Mouse (Mus musculus) heart, postnatal 14 days (tissue): ENCODE results near the gene Ing4. TPM values are rescaled to one million over a fixed set of nuclear protein-coding genes. Genes with fewer than 3 reads are reported as not detected.

ENCODE experiments used
- DNase-seq, 2 experiments: peaks; one replicate each; pipeline ENCODE4 v3.0.0; 2021 to 2022
- intact Hi-C: fragments of 180-260 bp; cut with DNase I; formaldehyde crosslinking; loops from one replicate; pipeline ENCODE4 v1.15.1; 2025
- microRNA-seq, 2 experiments: library from miRNA; unstranded; fragments of <30 nt; microRNA quantifications; one replicate each; pipeline ENCODE4 v1.2.0; 2021 to 2022
- total RNA-seq, 2 experiments: library from RNA; stranded (reverse); gene quantifications; 2 replicates each; pipeline ENCODE4 v1.2.3; 2021

Gene Ing4
- total RNA-seq, 2 experiments from 2014 or later = 40.6 to 41.9 TPM

DNA sequence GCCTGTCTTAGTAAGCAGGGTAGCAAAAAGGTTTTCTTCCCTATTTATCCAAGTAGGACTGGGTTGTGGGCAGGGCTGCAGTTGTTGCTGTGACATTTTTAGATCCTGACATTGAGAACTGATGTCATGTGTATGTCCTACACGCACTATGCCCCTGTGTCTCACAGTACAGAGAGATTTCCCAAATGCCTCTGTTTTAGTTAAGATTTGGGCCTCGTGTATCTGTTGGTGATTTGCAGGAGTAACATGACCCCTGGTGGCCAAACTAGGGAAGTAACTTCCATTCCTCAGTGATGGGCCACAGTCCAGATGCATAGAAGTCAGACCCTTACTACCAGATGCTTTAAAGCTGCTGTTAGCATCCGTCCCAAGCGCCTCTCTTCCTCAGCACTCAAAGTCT lies 44.9 kb downstream of the Ing4 start:
- peak; percentile 60 to 78 for DNase-seq
- intact Hi-C loops = loop anchor here (5.0 to 10.0 kb wide), 3 partner anchors 150 to 237 kb away; partner anchors contain the start of genes Gpr162 and Mlf2

DNA sequence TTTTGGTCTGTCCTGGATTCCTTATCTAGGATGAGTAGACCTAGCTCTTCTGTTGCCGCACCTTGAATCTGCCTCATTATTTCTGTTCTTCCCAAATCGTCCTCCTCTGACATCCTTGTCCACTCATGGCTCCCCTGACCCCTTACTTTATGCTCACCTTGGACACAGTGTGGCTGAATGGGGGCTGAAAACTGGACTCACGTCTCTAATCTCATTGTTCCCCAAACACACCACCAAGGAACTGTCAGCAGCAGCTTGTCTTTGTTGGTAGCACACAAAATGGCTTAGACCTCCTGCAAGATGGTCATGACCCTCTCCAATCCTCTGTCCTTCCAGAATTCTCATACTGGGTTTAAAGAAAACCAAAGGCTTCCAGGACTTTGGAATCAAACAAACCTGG lies 48.4 kb downstream of the Ing4 start:
- no peak for DNase-seq
- intact Hi-C loops = loop anchor here (10.0 kb wide), 1 partner anchor 153 kb away; the partner anchor contains the start of gene Mlf2

DNA sequence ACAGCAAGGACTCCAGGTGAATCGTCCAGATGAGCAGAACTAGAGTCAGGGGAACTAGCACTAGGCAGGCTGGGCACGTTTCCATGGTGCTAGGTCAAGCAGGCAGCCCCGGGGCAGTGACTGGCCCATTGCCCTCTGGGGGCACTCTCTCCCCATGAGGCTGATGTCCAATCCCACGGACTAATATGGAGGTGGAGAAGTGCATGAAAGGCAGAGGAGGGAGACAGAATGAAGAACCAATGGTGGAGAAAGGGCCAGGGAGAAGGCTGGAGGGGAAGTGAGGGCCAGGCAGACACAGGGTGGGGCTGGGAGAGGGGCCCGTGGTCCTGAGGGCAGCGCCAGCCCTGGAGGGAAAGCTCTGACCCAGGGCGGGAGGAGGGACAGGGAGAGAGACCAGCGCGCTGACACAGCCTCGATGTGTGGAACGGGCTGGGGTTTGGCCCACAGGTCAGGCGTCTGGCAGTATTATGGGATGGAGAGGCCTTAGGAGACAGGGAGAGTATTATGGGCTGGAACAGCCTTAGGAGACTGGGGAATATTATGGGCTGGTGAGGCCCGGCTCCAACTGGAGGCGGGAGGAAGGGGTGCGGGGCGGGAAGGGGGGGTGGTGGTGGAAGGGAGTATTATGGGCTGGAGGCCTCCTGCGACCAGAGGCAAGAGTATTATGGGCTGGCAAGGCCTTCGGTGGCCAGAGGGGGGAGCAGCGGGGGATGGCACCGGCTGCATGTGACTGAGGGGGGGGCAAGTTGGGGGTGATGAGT lies 49.2 kb downstream of the Ing4 start:
- intact Hi-C loops = loop anchor here (10.0 kb wide), 1 partner anchor 154 kb away; the partner anchor contains the start of gene Mlf2
- peak; percentile 72 to 74 for DNase-seq

DNA sequence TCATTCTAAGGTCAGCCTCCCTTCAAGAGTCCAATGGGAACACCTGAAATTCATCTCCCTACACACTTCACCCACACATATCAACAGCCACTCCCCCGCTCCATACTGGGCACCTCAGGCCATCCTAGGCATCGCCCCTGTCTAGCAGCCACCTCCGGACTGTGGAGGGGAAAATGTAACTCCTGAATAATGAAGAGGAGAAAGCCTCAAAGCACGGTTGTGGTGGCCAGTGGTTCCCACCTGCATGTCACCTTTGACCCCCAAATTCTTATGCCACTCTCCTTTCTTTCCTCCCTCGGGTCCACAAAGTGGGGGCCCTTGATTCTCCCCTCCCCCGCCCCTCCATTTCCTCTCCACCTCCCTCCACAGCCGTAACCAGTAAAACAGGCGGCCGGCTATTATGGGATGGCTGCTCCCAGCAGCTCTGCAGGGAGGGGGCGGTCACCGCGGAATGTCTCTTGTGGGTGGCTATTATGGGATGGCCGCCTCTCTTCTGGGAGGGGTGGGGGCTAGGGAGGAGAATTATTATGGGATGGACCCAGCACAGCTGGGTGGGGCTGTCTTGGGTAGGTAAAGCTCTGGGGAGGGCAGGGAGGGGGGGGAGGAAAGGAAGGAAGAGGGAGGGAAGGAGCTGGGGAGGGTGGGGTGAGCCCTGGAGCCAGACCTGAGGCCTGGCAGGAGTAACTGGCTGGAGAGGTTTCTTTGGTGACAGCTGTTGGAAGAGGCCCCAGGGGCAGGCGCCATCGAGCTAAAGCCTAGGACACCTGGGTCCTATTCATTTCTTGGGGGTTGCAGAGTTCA lies 50.2 kb downstream of the Ing4 start:
- intact Hi-C loops = loop anchor here (10.0 kb wide), 1 partner anchor 155 kb away; the partner anchor contains the start of gene Mlf2
- DNase-seq = peak; percentile 76 to 77

DNA sequence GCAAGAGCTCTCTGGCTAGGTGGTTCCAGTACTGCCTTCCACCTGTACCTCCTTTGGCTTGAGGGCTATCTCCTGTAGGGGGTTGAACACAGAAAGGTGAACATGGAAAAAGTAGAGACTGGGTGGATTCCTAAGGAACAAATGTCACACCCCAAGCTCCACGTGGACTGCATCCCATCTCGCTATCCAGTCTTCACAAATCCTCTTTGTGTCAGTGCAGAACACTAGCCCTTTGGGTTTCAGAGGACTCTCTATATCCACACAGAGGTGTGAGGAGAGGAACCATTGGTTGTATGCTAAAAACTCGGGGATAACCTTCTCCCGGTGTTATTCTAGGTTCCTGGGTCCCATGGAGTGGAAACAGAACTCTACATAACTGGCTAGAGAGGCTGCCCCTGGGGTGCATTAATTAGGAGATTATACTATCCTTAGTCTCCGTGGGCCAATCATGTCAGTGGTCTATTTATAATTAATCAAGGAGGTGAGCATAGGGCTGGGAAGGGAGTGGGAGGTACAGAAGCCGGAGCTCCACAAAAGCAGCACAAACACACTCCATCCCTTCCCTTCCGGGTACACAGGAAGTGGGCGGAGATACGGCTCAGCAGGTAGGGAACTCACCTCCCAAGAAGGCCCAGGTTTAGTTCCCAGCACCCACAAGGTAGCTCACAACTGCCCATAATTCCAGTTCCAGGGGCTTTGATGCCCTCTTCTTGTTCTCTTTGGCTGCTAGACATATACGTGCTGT lies 51.0 kb downstream of the Ing4 start:
- DNase-seq = no peak
- intact Hi-C loops = no loop called here

DNA sequence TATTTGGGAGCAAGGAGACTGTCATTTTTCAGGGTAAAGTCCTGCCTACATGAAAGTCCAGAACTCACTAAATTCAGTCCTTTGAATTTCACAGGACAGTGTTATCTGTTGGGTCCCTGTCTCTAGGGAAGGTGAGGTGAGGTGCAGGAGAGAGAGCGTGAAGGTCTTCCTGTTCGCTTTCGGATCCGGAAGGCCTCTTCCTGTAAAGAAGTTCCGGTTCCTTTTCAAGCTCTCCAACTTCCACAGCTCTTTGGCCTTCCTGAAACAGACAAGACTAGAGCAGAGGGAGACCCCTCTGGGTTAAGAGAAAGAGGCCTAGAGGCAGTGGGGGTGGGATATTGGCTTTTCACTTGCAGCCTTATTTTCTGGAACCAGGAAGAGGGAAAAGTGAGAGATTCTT lies 52.8 kb downstream of the Ing4 start:
- DNase-seq = no peak
- intact Hi-C loops = no loop called here

DNA sequence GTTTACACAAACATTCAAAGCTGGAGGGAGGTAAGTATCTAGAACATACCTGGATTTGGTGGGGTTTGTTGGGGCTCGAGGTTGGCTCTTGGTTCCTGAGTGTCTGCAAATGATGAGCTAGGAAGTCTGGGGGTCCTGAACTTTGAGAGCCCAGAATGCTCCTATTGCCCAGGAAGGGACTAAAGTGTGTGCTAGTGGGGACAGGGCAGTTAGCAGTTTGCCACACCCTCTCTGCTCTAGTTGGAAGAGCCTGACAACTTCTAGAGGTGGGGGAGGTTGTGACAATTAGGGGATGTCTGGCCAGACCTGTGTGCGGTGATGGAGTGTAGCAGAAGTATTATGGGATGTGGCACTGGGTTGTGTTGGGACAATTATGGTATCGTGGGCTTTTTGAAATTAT lies 55.3 kb downstream of the Ing4 start:
- intact Hi-C loops = no loop called here

DNA sequence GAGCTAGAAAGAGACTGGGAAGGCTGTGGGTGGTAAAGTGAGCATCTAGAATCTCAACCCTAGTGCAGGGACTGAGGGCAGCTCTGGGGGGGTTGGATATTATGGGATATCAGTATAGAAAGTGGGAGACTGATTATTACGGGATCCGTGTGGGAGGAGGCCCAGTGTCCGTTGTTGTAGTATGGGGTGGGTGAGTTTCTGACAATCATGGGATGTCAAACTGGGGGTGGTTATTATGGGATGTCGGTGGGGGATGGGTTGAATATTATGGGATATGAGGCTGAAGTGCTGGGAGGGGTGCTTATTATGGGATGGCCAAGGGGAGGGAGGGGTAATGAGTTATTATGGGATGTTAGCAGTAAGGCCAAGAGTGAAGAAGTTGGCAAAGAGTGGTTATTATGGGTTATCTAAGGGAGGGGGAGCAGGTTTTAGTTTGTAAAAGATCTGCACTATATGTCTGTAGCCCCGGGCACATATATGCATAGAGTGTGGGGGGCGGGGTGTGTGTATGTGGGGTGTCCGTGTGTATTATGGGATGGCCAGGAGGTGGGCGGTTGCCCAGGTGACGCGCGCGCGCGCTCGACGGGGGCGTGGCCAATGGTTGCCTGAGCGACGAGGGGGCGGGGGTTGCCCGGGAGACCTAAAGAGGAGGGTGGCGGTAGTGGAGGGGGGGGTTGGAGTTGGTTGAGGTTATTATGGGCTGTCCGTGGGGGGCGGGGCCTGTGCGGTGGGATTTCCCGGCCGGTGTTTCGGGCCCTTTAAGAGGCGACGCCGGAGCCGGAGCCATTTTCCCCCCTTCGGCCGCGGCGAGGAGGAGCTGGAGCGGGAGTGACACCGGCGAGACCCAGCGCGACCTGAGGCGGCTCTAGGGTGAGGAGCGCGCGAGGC lies 56.1 kb downstream of the Ing4 start, which contains the start of gene Chd4:
Chd4 (plus strand) TSS at position 591 of the 888 bp plus-strand sequence.
- peak; percentile 92 for DNase-seq
- intact Hi-C loops = no loop called here

More for the DNA sequence above, 55.3 kb downstream of the Ing4 start:
- no peak for DNase-seq

DNA sequence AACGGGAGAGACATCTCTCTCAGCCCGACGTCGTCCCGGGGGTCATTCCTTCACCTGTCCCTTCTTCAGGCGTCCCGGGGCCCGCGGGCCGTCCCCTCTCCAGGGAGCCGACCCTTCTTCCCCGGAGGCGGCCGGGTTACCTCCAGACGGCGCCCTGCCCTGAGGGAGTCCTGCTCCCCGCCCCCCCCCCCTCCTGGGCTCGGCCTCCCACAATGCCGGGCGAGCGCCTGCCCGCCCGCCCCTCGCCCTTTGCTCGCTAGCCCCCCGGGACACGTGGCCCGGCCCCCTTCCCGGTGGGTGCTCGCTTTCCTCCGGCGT lies 56.7 kb downstream of the Ing4 start:
- intact Hi-C loops = no loop called here
- no peak for DNase-seq

DNA sequence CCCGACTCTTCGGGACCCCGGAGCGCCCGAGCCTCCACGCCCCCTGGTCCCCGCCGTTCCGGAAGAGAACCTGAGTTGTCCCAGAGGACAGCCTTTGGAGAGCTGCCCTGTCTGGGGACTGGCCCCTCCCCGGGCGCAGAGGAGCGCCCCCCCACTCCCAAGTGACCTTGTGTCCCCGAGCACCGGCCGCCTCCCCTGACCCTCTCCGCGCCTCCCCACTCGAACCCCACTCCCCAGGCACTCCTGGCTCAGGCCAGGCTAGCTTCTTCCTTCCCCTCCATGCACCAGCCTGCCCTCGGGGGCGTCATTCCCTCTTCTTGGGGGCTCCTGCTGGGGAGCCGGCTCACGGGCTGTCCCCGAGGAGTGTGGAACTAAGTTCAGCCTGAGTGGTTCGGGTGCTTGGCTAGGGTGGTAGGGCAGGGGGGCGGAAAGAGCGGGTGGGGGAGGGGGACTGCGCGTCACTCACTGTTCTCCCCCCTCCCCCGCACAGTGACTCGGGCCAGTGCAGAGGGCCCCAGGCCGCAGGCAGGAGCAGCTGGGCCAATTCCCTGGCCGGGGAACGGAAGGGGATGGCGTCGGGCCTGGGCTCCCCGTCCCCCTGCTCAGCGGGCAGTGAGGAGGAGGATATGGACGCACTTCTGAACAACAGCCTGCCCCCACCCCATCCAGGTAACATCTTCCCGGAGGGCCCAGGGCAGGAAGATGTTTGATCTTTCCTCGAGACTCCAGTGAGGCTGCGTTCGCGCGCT lies 57.2 kb downstream of the Ing4 start:
- peak; percentile 75 to 78 for DNase-seq
- intact Hi-C loops = no loop called here

DNA sequence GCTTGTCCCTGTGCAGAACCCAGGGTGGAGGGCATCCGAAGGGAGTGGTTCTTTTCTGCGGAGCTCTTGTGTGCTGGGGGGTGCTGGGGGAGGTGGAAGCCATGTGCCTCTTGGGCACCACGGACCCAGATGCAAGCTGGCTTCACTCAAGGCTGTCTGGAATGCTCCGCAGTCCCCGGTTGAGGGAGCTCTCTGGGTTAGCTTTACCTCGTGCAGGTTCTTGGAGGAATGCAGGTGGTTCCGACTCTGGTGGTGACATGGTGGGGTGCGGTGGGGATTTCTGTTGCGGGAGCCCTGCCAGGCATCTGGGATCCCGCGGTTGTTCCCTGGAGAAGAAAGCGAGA lies 57.8 kb downstream of the Ing4 start:
- intact Hi-C loops = no loop called here
- no peak for DNase-seq

DNA sequence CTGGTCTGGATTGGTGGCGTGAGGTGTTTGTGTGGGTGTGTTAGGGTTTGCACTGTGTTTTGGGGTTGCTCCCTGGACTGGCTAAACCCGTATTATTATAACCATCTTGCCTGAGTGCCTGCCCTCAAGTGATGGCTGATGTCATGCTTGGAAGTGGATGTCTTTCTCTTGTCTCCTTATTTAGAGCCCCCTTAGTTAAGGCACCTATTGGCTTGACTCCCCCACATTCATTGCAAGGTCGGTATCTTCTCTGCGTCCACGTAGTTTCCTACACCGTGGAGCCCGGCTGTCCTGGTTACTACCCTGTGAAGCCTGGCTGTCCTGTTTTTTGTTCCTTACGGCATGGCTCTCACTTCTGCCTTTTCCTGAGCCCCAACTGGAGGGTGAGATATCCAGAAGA lies 58.4 kb downstream of the Ing4 start:
- intact Hi-C loops = no loop called here

DNA sequence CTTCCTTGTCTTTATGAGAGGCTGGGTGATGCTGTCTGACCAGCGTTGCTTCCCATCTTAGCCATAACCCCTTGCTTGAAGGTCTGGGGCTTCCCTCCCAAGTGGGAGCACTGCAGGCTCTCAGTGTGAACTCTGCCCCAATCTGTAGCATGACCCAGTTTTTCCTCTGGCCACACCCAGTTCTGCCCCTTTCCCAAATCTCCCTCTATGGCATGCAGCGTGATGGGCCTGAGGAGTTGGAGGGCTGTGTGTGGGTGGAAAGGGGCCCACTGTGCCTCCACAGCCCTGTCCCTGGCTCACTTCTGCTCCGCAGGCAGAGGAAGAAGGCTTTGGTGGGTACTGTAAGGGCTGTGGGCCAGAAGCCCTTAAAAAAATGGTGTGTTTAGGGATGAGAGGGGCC lies 59.0 kb downstream of the Ing4 start:
- no peak for DNase-seq

More for the DNA sequence above, 58.4 kb downstream of the Ing4 start:
- no peak for DNase-seq

More for the DNA sequence above, 59.0 kb downstream of the Ing4 start:
- intact Hi-C loops = no loop called here

Small RNAs within 50 kb of the gene (microRNA-seq; reads per million reads assigned to microRNA genes)
- 0 to 1.8 reads per million in 2 experiments for gene Mir7045

Other genes starting within 250 kb of the Ing4 start
- 1 to 10 TPM; 3.2 to 3.5 TPM for gene Spsb2, start 231.1 kb upstream of the Ing4 start, total RNA-seq
- gene Tpi1, start 225.5 kb upstream of the Ing4 start, total RNA-seq = 100 to 1,000 TPM; 772 to 817 TPM
- 10 to 100 TPM; 78.2 TPM for gene Usp5, start 210.3 kb upstream of the Ing4 start, total RNA-seq
- 1 to 10 TPM; 3.5 to 9.6 TPM for gene Cdca3, start 210.2 kb upstream of the Ing4 start, total RNA-seq
- 1 to 10 TPM; 2.8 to 3.3 TPM for gene Gnb3, start 199.5 kb upstream of the Ing4 start, total RNA-seq
- gene P3h3, start 182.0 kb upstream of the Ing4 start, total RNA-seq = 10 to 100 TPM; 17.9 to 19.5 TPM
- 1 to 10 TPM; 1.8 to 2.4 TPM for gene Gpr162, start 175.8 kb upstream of the Ing4 start, total RNA-seq
- gene Cd4, start 151.5 kb upstream of the Ing4 start, total RNA-seq = 10 to 100 TPM in 1 of 2 experiments, 1 to 10 TPM in 1; 1.2 to 12.3 TPM
- under 1 TPM; 0.62 to 0.80 TPM for gene Lag3, start 128.1 kb upstream of the Ing4 start, total RNA-seq
- 100 to 1,000 TPM; 369 to 378 TPM for gene Ptms, start 119.7 kb upstream of the Ing4 start, total RNA-seq
- gene Mlf2, start 108.4 kb upstream of the Ing4 start, total RNA-seq = 100 to 1,000 TPM; 214 to 217 TPM
- 10 to 100 TPM; 90.1 to 99.6 TPM for gene Cops7a, start 74.2 kb upstream of the Ing4 start, total RNA-seq
- under 1 TPM; 0.60 to 0.66 TPM for gene Pianp, start 43.1 kb upstream of the Ing4 start, total RNA-seq
- 10 to 100 TPM; 24.4 to 24.8 TPM for gene Zfp384, start 30.6 kb upstream of the Ing4 start, total RNA-seq
- gene Acrbp, start 9.9 kb downstream of the Ing4 start, total RNA-seq = 1 to 10 TPM; 3.8 to 4.5 TPM
- under 1 TPM; 0.41 to 0.83 TPM for gene Lpar5, start 28.2 kb downstream of the Ing4 start, total RNA-seq
- 100 to 1,000 TPM; 141 to 145 TPM for gene Chd4, start 56.2 kb downstream of the Ing4 start, total RNA-seq
- 10 to 100 TPM; 16.2 to 19.9 TPM for gene Nop2, start 92.1 kb downstream of the Ing4 start, total RNA-seq
- 10 to 100 TPM in 1 of 2 experiments, 1 to 10 TPM in 1; 10.0 to 16.1 TPM for gene Iffo1, start 105.5 kb downstream of the Ing4 start, total RNA-seq
- gene Gapdh, start 126.7 kb downstream of the Ing4 start, total RNA-seq = 1,000 to 10,000 TPM; 3,924 to 4,148 TPM
- gene Ncapd2, start 151.9 kb downstream of the Ing4 start, total RNA-seq = 10 to 100 TPM; 28.1 to 33.4 TPM
- gene Mrpl51, start 152.0 kb downstream of the Ing4 start, total RNA-seq = 100 to 1,000 TPM; 279 to 289 TPM
- 1 to 10 TPM; 9.3 to 9.8 TPM for gene Vamp1, start 175.8 kb downstream of the Ing4 start, total RNA-seq
- 1 to 10 TPM; 4.0 to 4.3 TPM for gene Tapbpl, start 192.1 kb downstream of the Ing4 start, total RNA-seq
- gene Cd27, start 197.2 kb downstream of the Ing4 start, total RNA-seq = 1 to 10 TPM in 1 of 2 experiments, under 1 TPM in 1; 0.91 to 7.5 TPM
- not detected for gene Tuba3a, start 246.3 kb downstream of the Ing4 start, total RNA-seq